19 mouse cellular contexts compared by ENCODE assay signal in the genomic region with DNA sequence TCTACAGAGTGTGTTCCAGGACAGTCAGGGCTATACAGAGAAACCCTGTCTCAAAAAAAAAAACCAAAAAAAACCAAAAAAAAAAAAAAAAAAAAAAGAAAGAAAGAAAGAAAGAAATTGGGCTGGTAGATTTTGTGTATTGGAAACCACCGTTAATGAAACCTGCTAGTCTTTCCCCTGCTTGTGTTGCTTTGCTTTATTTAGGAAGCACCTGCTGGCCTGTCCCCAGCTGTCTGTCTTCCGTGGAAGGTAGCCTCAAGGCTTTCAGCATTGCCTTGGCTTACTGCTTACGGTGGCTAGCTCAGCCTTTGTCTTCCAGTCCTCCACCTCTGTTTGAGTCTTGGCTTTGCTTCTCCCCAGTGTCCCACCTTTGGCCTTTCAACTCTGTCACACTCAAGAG. TPM values are rescaled to one million over a fixed set of nuclear protein-coding genes. Genes with fewer than 3 reads are reported as not detected.
DNase-seq lines count a peak whose midpoint lies in the region; ATAC-seq and TF ChIP-seq lines count a peak whose summit lies in the region.
"Had no signal": no experiment of that assay in that cellular context is flagged by ENCODE, and none has a peak within 500 bp of the region (broad histone marks: within the 10 kb centered on the region; RNA-seq: fewer than 3 reads in every experiment).

No protein-coding gene starts in this region.

- no peak for TF ChIP-seq CTCF in CH12.LX (conservative IDR thresholded peaks at IDR 0.05 in 1 of 2, IDR thresholded peaks at IDR 0.05 in 1 of 2; ENCODE audit: low read depth in 2 of 2, low read length in 2 of 2)
- TF ChIP-seq CTCF in bone marrow macrophage, adult 2 months (IDR thresholded peaks at IDR 0.05; ENCODE audit: low read depth, low read length): no peak
- TF ChIP-seq CTCF in small intestine, adult 2 months (IDR thresholded peaks at IDR 0.05; ENCODE audit: extremely low read depth, insufficient read length, insufficient replicate concordance, low read depth, low read length): no peak

- no peak overlapping the region for H3K4me3 ChIP-seq in heart, embryonic 16.5 days (ENCODE audit: low read length)
- peak overlapping the region in 2 of 3 experiments; percentile 6 to 44 for H3K4me3 ChIP-seq in CH12.LX (replicated peaks in 1 of 3; ENCODE audit: low read depth in 2 of 3, low read length in 2 of 3, poor library complexity in 1 of 3)
- H3K4me3 ChIP-seq in bone marrow macrophage, adult 2 months (ENCODE audit: insufficient read depth, low read length): no peak overlapping the region
- no peak overlapping the region for H3K4me3 ChIP-seq in small intestine, adult 2 months (ENCODE audit: low read depth, low read length)
- H3K4me3 ChIP-seq in midbrain, embryonic 14.5 days (replicated peaks; ENCODE audit: low read depth, low read length): no peak overlapping the region
- H3K4me3 ChIP-seq in hindbrain, embryonic 11.5 days (ENCODE audit: low read depth, low read length): no peak overlapping the region
- H3K4me3 ChIP-seq: forebrain, embryonic 13.5 days; hindbrain, embryonic 13.5 days; left cerebral cortex, adult 2 months; limb, embryonic 10.5 days had no signal

- ATAC-seq in heart, embryonic 16.5 days (replicated peaks; ENCODE audit: extremely low read depth, insufficient read depth, low FRiP score): no peak
- ATAC-seq in midbrain, embryonic 14.5 days (ENCODE audit: low FRiP score, low TSS enrichment): no peak
- ATAC-seq in granulocyte monocyte progenitor cell, adult 5-6 weeks (replicated peaks; ENCODE audit: poor library complexity, severe bottlenecking): no peak
- no peak for ATAC-seq in hindbrain, embryonic 11.5 days (ENCODE audit: low FRiP score)
- ATAC-seq: forebrain, embryonic 13.5 days; midbrain, embryonic 16.5 days had no signal

- no peaks in the 10 kb centered on the region for H3K27me3 ChIP-seq in heart, embryonic 16.5 days (ENCODE audit: control insufficient read depth, insufficient read depth, low read length)
- no peaks in the 10 kb centered on the region for H3K27me3 ChIP-seq in CH12.LX (replicated peaks)
- no peaks in the 10 kb centered on the region for H3K27me3 ChIP-seq in small intestine, adult 2 months (ENCODE audit: control insufficient read depth, insufficient read depth, low read length)
- no peaks in the 10 kb centered on the region for H3K27me3 ChIP-seq in midbrain, embryonic 14.5 days (ENCODE audit: control insufficient read depth, insufficient read depth, low read length)
- H3K27me3 ChIP-seq in hindbrain, embryonic 11.5 days (ENCODE audit: control insufficient read depth, insufficient read depth, low read length): no peaks in the 10 kb centered on the region
- H3K27me3 ChIP-seq: forebrain, embryonic 13.5 days; hindbrain, embryonic 13.5 days had no signal

- TF ChIP-seq EP300 in CH12.LX (IDR thresholded peaks at IDR 0.05; ENCODE audit: low read length): peak; percentile 78

- 0 out of 2 replicates have a peak overlapping the region, but pooled peaks have one; percentile 12 for H3K4me2 ChIP-seq in heart, embryonic 16.5 days (ENCODE audit: low read depth, low read length)
- H3K4me2 ChIP-seq in CH12.LX (ENCODE audit: insufficient read depth, low read depth, poor library complexity, severe bottlenecking): peak overlapping the region; percentile 89
- H3K4me2 ChIP-seq in midbrain, embryonic 14.5 days (ENCODE audit: low read length): no peak overlapping the region
- no peak overlapping the region for H3K4me2 ChIP-seq in hindbrain, embryonic 11.5 days (replicated peaks; ENCODE audit: low read depth, low read length)
- H3K4me2 ChIP-seq: forebrain, embryonic 13.5 days; hindbrain, embryonic 13.5 days had no signal

- no peak overlapping the region; the same call in 1 of the 2 replicates for H3K27ac ChIP-seq in heart, embryonic 16.5 days (ENCODE audit: low read length)
- peak overlapping the region; percentile 91 for H3K27ac ChIP-seq in CH12.LX (ENCODE audit: insufficient read depth, low read depth)
- H3K27ac ChIP-seq in bone marrow macrophage, adult 2 months (ENCODE audit: insufficient read depth, low read depth, low read length): peak overlapping the region; percentile 11
- peak overlapping the region; percentile 53 for H3K27ac ChIP-seq in small intestine, adult 2 months (ENCODE audit: insufficient read depth, low read depth, low read length)
- H3K27ac ChIP-seq in midbrain, embryonic 14.5 days (replicated peaks; ENCODE audit: low read depth, low read length): no peak overlapping the region
- no peak overlapping the region for H3K27ac ChIP-seq in hindbrain, embryonic 11.5 days (ENCODE audit: low read depth, low read length)
- H3K27ac ChIP-seq: forebrain, embryonic 13.5 days; hindbrain, embryonic 13.5 days; left cerebral cortex, adult 2 months; limb, embryonic 10.5 days had no signal

- H3K4me1 ChIP-seq in heart, embryonic 16.5 days (ENCODE audit: control insufficient read depth, insufficient read depth, low read length): peaks cover 11% of the 10 kb centered on the region
- peaks cover 6 to 84% of the 10 kb centered on the region in 2 experiments; a peak in 3 of 4 replicates for H3K4me1 ChIP-seq in CH12.LX (ENCODE audit: control insufficient read depth in 1 of 2, insufficient read depth in 2 of 2)
- H3K4me1 ChIP-seq in bone marrow macrophage, adult 2 months (ENCODE audit: control insufficient read depth, insufficient read depth, low read length): peaks cover 30% of the 10 kb centered on the region
- peaks cover 4% of the 10 kb centered on the region; the same call in 1 of the 2 replicates for H3K4me1 ChIP-seq in small intestine, adult 2 months (ENCODE audit: control insufficient read depth, insufficient read depth, insufficient read length, low read length)
- no peaks in the 10 kb centered on the region for H3K4me1 ChIP-seq in midbrain, embryonic 14.5 days (ENCODE audit: control insufficient read depth, insufficient read depth, low read length)
- H3K4me1 ChIP-seq in hindbrain, embryonic 11.5 days (replicated peaks; ENCODE audit: control insufficient read depth, insufficient read depth, low read length): no peaks in the 10 kb centered on the region
- H3K4me1 ChIP-seq: hindbrain, embryonic 13.5 days; limb, embryonic 10.5 days had no signal

- TF ChIP-seq POLR2A in CH12.LX (IDR thresholded peaks at IDR 0.05; ENCODE audit: low read depth, low read length): 0 out of 2 replicates have a peak, but pooled peaks have one; percentile 34
- no peak for TF ChIP-seq POLR2A in bone marrow macrophage, adult 2 months (IDR thresholded peaks at IDR 0.05; ENCODE audit: borderline replicate concordance, low read depth, low read length)
- no peak for TF ChIP-seq POLR2A in small intestine, adult 2 months (IDR thresholded peaks at IDR 0.05; ENCODE audit: low read depth, low read length)

- no peak overlapping the region for H3K9ac ChIP-seq in heart, embryonic 16.5 days (ENCODE audit: low read length)
- H3K9ac ChIP-seq in CH12.LX (ENCODE audit: insufficient read depth, low read depth): peak overlapping the region; percentile 80
- H3K9ac ChIP-seq in midbrain, embryonic 14.5 days (replicated peaks; ENCODE audit: low read length): no peak overlapping the region
- H3K9ac ChIP-seq in hindbrain, embryonic 11.5 days (ENCODE audit: low read depth, low read length): no peak overlapping the region
- H3K9ac ChIP-seq: forebrain, embryonic 13.5 days; hindbrain, embryonic 13.5 days had no signal

- no peaks in the 10 kb centered on the region for H3K9me3 ChIP-seq in heart, embryonic 16.5 days (replicated peaks; ENCODE audit: control insufficient read depth, low read length)
- no peaks in the 10 kb centered on the region for H3K9me3 ChIP-seq in CH12.LX (replicated peaks; ENCODE audit: low read length)
- H3K9me3 ChIP-seq in midbrain, embryonic 14.5 days (ENCODE audit: control insufficient read depth, low read length): no peaks in the 10 kb centered on the region
- H3K9me3 ChIP-seq in hindbrain, embryonic 11.5 days (ENCODE audit: control insufficient read depth, low read length): no peaks in the 10 kb centered on the region
- H3K9me3 ChIP-seq: forebrain, embryonic 13.5 days; hindbrain, embryonic 13.5 days; limb, embryonic 10.5 days had no signal

- dilution Hi-C loops in CH12.LX (cut with MboI; ENCODE audit: extremely low pct_ligation_motif_present, extremely low pct_unique_long_range_greater_than_20kb, low sequenced_read_pairs): no loop called here

- no peaks in the 10 kb centered on the region for H3K36me3 ChIP-seq in heart, embryonic 16.5 days (ENCODE audit: control insufficient read depth, insufficient read depth)
- peaks cover 3 to 26% of the 10 kb centered on the region in 2 experiments for H3K36me3 ChIP-seq in CH12.LX (replicated peaks in 1 of 2; ENCODE audit: control insufficient read depth in 1 of 2, insufficient read depth in 1 of 2, low read length in 1 of 2)
- no peaks in the 10 kb centered on the region for H3K36me3 ChIP-seq in small intestine, adult 2 months (ENCODE audit: control insufficient read depth, insufficient read depth, low read length)
- no peaks in the 10 kb centered on the region for H3K36me3 ChIP-seq in midbrain, embryonic 14.5 days (ENCODE audit: control insufficient read depth, insufficient read depth, low read length)
- no peaks in the 10 kb centered on the region for H3K36me3 ChIP-seq in hindbrain, embryonic 11.5 days (ENCODE audit: control insufficient read depth, insufficient read depth, low read length)
- H3K36me3 ChIP-seq: hindbrain, embryonic 13.5 days; limb, embryonic 10.5 days had no signal

- peaks cover 53% of the 10 kb centered on the region for H3K79me2 ChIP-seq in CH12.LX (replicated peaks; ENCODE audit: control insufficient read depth, extremely low read depth, insufficient read depth, poor library complexity, severe bottlenecking)

- DNase-seq in heart, postnatal 36 days: no peak
- peak; percentile 72 for DNase-seq in CH12.LX (ENCODE audit: extremely low read depth)
- DNase-seq in midbrain, embryonic 14.5 days: no peak
- no peak for DNase-seq in hindbrain, embryonic 11.5 days (ENCODE audit: low spot score)
- DNase-seq: cerebellum, adult 9-11 months; gastrocnemius, postnatal 36 days; kidney, postnatal 36 days; lung, adult 2 months; right cerebral cortex, adult 18-20 months; thymus, postnatal 14 days had no signal

- WGBS in heart, embryonic 16.5 days: 83% methylated on average over 3 of the region's 3 CpGs
- 78% methylated on average over 3 of the region's 3 CpGs for WGBS in small intestine, adult 2 months
- WGBS in midbrain, embryonic 14.5 days: 70% methylated on average over 3 of the region's 3 CpGs
- WGBS in hindbrain, embryonic 11.5 days: 81% methylated on average over 3 of the region's 3 CpGs

- intact Hi-C loops in heart, postnatal 36 days (cut with DNase I): no loop called here

- no peak for TF ChIP-seq RAD21 in CH12.LX (IDR thresholded peaks at IDR 0.05; ENCODE audit: low read depth, low read length)

- in situ Hi-C loops in CH12.LX (cut with MboI; ENCODE audit: low pct_ligation_motif_present, low pct_unique_long_range_greater_than_20kb, low sequenced_read_pairs): no loop called here

RNA-seq across cellular contexts. Expression of a gene that starts 11.9 kb away (rescaled TPM):
- polyA plus RNA-seq in heart, embryonic 16.5 days (2015; fragmentation: Nextera tagmentation; extraction: Ambion mirVana): 9.9 and 12.1 TPM in 2 replicates
- 10 to 100 TPM; 35.3 to 45.3 TPM for total RNA-seq in heart, postnatal 36 days (2021)
- total RNA-seq in CH12.LX (2012; rRNA removed): 28.5 and 32.5 TPM in 2 replicates
- total RNA-seq in CH12.LX (2014; rRNA removed): 29.8 and 32.6 TPM in 2 replicates
- 28.4 and 31.3 TPM in 2 replicates for polyA plus RNA-seq in CH12.LX (2012; ENCODE audit: insufficient read length, low read depth)
- polyA plus RNA-seq in bone marrow macrophage, adult 2 months (2012; ENCODE audit: insufficient read depth, insufficient read length, missing spikeins): 10.2 and 10.6 TPM in 2 replicates
- polyA plus RNA-seq in small intestine, adult 2 months (2012; rRNA removed): 0.61 and 1.3 TPM in 2 replicates
- polyA plus RNA-seq in midbrain, embryonic 14.5 days (2014; fragmentation: Nextera tagmentation; extraction: Ambion mirVana): 24.7 and 26.7 TPM in 2 replicates
- 3.6 and 7.2 TPM in 2 replicates for total RNA-seq in granulocyte monocyte progenitor cell, adult 5-6 weeks (2014; fragmentation: Nextera tagmentation)
- 13.3 and 14.8 TPM in 2 replicates for total RNA-seq in granulocyte monocyte progenitor cell, adult 5-6 weeks (2017)
- polyA plus RNA-seq in hindbrain, embryonic 11.5 days (2014; fragmentation: Nextera tagmentation; extraction: Ambion mirVana): 18.7 and 21.1 TPM in 2 replicates

Comparison
In these comparisons a context has a peak if more than half of its experiments do, and no peak if none do; other contexts are left out.
1. H3K27ac ChIP-seq: peak in CH12.LX (single experiment), bone marrow macrophage, adult 2 months (single experiment) and small intestine, adult 2 months (single experiment); none in heart, embryonic 16.5 days (single experiment), midbrain, embryonic 14.5 days (single experiment) and hindbrain, embryonic 11.5 days (single experiment).
2. H3K4me2 ChIP-seq: peak in heart, embryonic 16.5 days (single experiment) and CH12.LX (single experiment); none in midbrain, embryonic 14.5 days (single experiment) and hindbrain, embryonic 11.5 days (single experiment).
3. H3K4me3 ChIP-seq: peak in CH12.LX (2 of 3); none in heart, embryonic 16.5 days (single experiment), bone marrow macrophage, adult 2 months (single experiment), small intestine, adult 2 months (single experiment), midbrain, embryonic 14.5 days (single experiment) and hindbrain, embryonic 11.5 days (single experiment).